Mouse (Mus musculus) forebrain, embryonic 11.5 days (tissue): Measurements from ENCODE around the gene Nbas. TPM values are rescaled to one million over a fixed set of nuclear protein-coding genes. Genes with fewer than 3 reads are reported as not detected.

Experiments used
- ATAC-seq: fragments of 200-750 bp; cut with Nextera tagmentation; replicated peaks from 2 replicates; pipeline ENCODE4 v1.8.0; 2017; ENCODE audit warnings: moderate TSS enrichment; ENCODE audit not compliant: low FRiP score
- DNase-seq: peaks from one replicate; pipeline ENCODE4 v3.0.0-alpha.2; 2017; ENCODE audit warnings: low spot score
- H3K27ac ChIP-seq: fragments of 300-500 bp; sonication (generic); 2 replicates; pipeline ENCODE4 v1.5.1; 2014; ENCODE audit warnings: low read depth, low read length
- H3K27me3 ChIP-seq: fragments of 300-500 bp; sonication (generic); 2 replicates; pipeline ENCODE4 v1.6.1; 2014; ENCODE audit warnings: mild to moderate bottlenecking, low read length, mixed read lengths; ENCODE audit not compliant: control insufficient read depth, insufficient read depth
- H3K36me3 ChIP-seq: fragments of 300-500 bp; sonication (generic); 2 replicates; pipeline ENCODE4 v1.6.1; 2014; ENCODE audit warnings: mild to moderate bottlenecking, low read length, moderate library complexity, mixed read lengths; ENCODE audit not compliant: control insufficient read depth, insufficient read depth
- H3K4me1 ChIP-seq: fragments of 300-500 bp; sonication (generic); replicated peaks from 2 replicates; pipeline ENCODE4 v1.6.1; 2014; ENCODE audit warnings: low read length, mixed read lengths; ENCODE audit not compliant: control insufficient read depth, insufficient read depth
- H3K4me2 ChIP-seq: fragments of 300-500 bp; sonication (generic); 2 replicates; pipeline ENCODE4 v1.6.1; 2014; ENCODE audit warnings: low read depth, mild to moderate bottlenecking, low read length, moderate library complexity, mixed read lengths; ENCODE audit not compliant: severe bottlenecking
- H3K4me3 ChIP-seq: fragments of 300-500 bp; sonication (generic); 2 replicates; pipeline ENCODE4 v1.5.1; 2014; ENCODE audit warnings: low read depth, low read length
- H3K9ac ChIP-seq: fragments of 300-500 bp; sonication (generic); 2 replicates; pipeline ENCODE4 v1.6.1; 2014; ENCODE audit warnings: low read length
- H3K9me3 ChIP-seq: fragments of 300-500 bp; sonication (generic); 2 replicates; pipeline ENCODE4 v1.6.1; 2016; ENCODE audit warnings: low read length, mixed read lengths; ENCODE audit not compliant: control insufficient read depth
- WGBS: fragments of 180-500 bp; shearing (Covaris S2); extraction: QIAGEN DNeasy Blood & Tissue Kit; methylation state at CpG from one replicate; pipeline ENCODE4 v1.1.7; 2014; 5-methylcytosine and 5-hydroxymethylcytosine counted together
- polyA plus RNA-seq: library from polyadenylated mRNA; unstranded; fragments of >200 nt; fragmentation: Nextera tagmentation; extraction: Ambion mirVana; gene quantifications from 2 replicates; pipeline ENCODE4 v1.2.1, GENCODE M21; 2014

Nbas gene
- polyA plus RNA-seq, 1 experiment from 2014 or later = 15.9 TPM

- no peaks in the 10 kb centered on the region for H3K4me1 ChIP-seq
- no peaks in the 10 kb centered on the region for H3K36me3 ChIP-seq
- no peak for DNase-seq
- no peaks in the 10 kb centered on the region for H3K9me3 ChIP-seq
- no peak overlapping the region for H3K4me3 ChIP-seq
- ATAC-seq = no peak
- no peak overlapping the region for H3K9ac ChIP-seq
- H3K4me2 ChIP-seq = no peak overlapping the region
- WGBS = 90% methylated on average over 4 of the region's 4 CpGs
- H3K27ac ChIP-seq = no peak overlapping the region
- no peaks in the 10 kb centered on the region for H3K27me3 ChIP-seq
Measured at GRCm38 (mm10) chr12:13444653-13445431, 175.9 kb downstream of the Nbas start.

GRCm38 (mm10) chr12:13445486-13446065 is 176.6 kb downstream of the Nbas start:
- 93% methylated on average over 2 of the region's 2 CpGs for WGBS
- ATAC-seq (no peak), DNase-seq (no peak)
- Histone ChIP-seq H3K9me3 (no peaks in the 10 kb centered on the region), H3K27ac (no peak overlapping the region), H3K4me3 (no peak overlapping the region), H3K4me1 (no peaks in the 10 kb centered on the region), H3K27me3 (no peaks in the 10 kb centered on the region), H3K36me3 (no peaks in the 10 kb centered on the region), H3K4me2 (no peak overlapping the region), H3K9ac (no peak overlapping the region)

GRCm38 (mm10) chr12:13448916-13449315 is 180.0 kb downstream of the Nbas start:
- no peaks in the 10 kb centered on the region for H3K9me3 ChIP-seq
- H3K4me3 ChIP-seq = no peak overlapping the region
- DNase-seq (no peak), ATAC-seq (no peak)
- 85% methylated on average over 2 of the region's 2 CpGs for WGBS
- H3K36me3 ChIP-seq = no peaks in the 10 kb centered on the region
- H3K4me2 ChIP-seq = no peak overlapping the region
- H3K27ac ChIP-seq = no peak overlapping the region
- H3K4me1 ChIP-seq = no peaks in the 10 kb centered on the region
- no peaks in the 10 kb centered on the region for H3K27me3 ChIP-seq
- no peak overlapping the region for H3K9ac ChIP-seq

- H3K4me1 ChIP-seq = no peaks in the 10 kb centered on the region
- no peak overlapping the region for H3K4me3 ChIP-seq
- H3K36me3 ChIP-seq = no peaks in the 10 kb centered on the region
- no peaks in the 10 kb centered on the region for H3K9me3 ChIP-seq
- WGBS = 83% methylated on average over 2 of the region's 2 CpGs
- H3K27ac ChIP-seq = no peak overlapping the region
- H3K27me3 ChIP-seq = no peaks in the 10 kb centered on the region
- H3K9ac ChIP-seq = no peak overlapping the region
- no peak for DNase-seq
- H3K4me2 ChIP-seq = no peak overlapping the region
- no peak for ATAC-seq
Measured at GRCm38 (mm10) chr12:13452050-13452449, 183.1 kb downstream of the Nbas start.

GRCm38 (mm10) chr12:13460223-13460853 is 191.4 kb downstream of the Nbas start:
- no peak overlapping the region for H3K9ac ChIP-seq
- no peak overlapping the region for H3K27ac ChIP-seq
- WGBS = 92% methylated on average over 6 of the region's 6 CpGs
- H3K4me2 ChIP-seq = no peak overlapping the region
- no peaks in the 10 kb centered on the region for H3K9me3 ChIP-seq
- no peaks in the 10 kb centered on the region for H3K36me3 ChIP-seq
- DNase-seq (no peak), ATAC-seq (no peak)
- H3K4me1 ChIP-seq = no peaks in the 10 kb centered on the region
- no peaks in the 10 kb centered on the region for H3K27me3 ChIP-seq
- H3K4me3 ChIP-seq = no peak overlapping the region

- H3K4me3 ChIP-seq = no peak overlapping the region
- WGBS = 87% methylated on average over 9 of the region's 9 CpGs
- no peak overlapping the region for H3K4me2 ChIP-seq
- DNase-seq (no peak), ATAC-seq (no peak)
- H3K36me3 ChIP-seq = no peaks in the 10 kb centered on the region
- no peaks in the 10 kb centered on the region for H3K9me3 ChIP-seq
- H3K4me1 ChIP-seq = no peaks in the 10 kb centered on the region
- no peak overlapping the region for H3K9ac ChIP-seq
- no peaks in the 10 kb centered on the region for H3K27me3 ChIP-seq
- H3K27ac ChIP-seq = no peak overlapping the region
Measured at GRCm38 (mm10) chr12:13461558-13462153, 192.7 kb downstream of the Nbas start.

GRCm38 (mm10) chr12:13462397-13462796 is 193.5 kb downstream of the Nbas start:
- H3K27ac ChIP-seq = no peak overlapping the region
- no peaks in the 10 kb centered on the region for H3K9me3 ChIP-seq
- H3K36me3 ChIP-seq = no peaks in the 10 kb centered on the region
- no peak overlapping the region for H3K9ac ChIP-seq
- 92% methylated on average over 6 of the region's 6 CpGs for WGBS
- no peaks in the 10 kb centered on the region for H3K27me3 ChIP-seq
- ATAC-seq (no peak), DNase-seq (no peak)
- H3K4me3 ChIP-seq = no peak overlapping the region
- no peak overlapping the region for H3K4me2 ChIP-seq
- no peaks in the 10 kb centered on the region for H3K4me1 ChIP-seq

GRCm38 (mm10) chr12:13465554-13465953 is 196.6 kb downstream of the Nbas start:
- no peaks in the 10 kb centered on the region for H3K9me3 ChIP-seq
- no peak overlapping the region for H3K27ac ChIP-seq
- DNase-seq = no peak
- H3K36me3 ChIP-seq = no peaks in the 10 kb centered on the region
- no peak for ATAC-seq
- no peak overlapping the region for H3K4me3 ChIP-seq
- no peak overlapping the region for H3K4me2 ChIP-seq
- H3K9ac ChIP-seq = no peak overlapping the region
- no peaks in the 10 kb centered on the region for H3K4me1 ChIP-seq
- 95% methylated on average over 2 of the region's 2 CpGs for WGBS
- H3K27me3 ChIP-seq = no peaks in the 10 kb centered on the region
